Mouse (Mus musculus) intestine, postnatal 0 days (tissue): ENCODE measurements around the gene Gm8104. TPM values are rescaled to one million over a fixed set of nuclear protein-coding genes. Genes with fewer than 3 reads are reported as not detected.

Experiments used
- polyA plus RNA-seq: library from polyadenylated mRNA; unstranded; fragments of >200 nt; fragmentation: Nextera tagmentation; extraction: Ambion mirVana; gene quantifications from 2 replicates; pipeline ENCODE4 v1.2.1, GENCODE M21; 2015

The Gm8104 gene
- polyA plus RNA-seq, 1 experiment from 2014 or later, result not detected

Other genes starting within 250 kb of the Gm8104 start
- not detected in 2 replicates for gene Gm21977, start 247.1 kb upstream of the Gm8104 start, polyA plus RNA-seq
- not detected in 2 replicates for gene Gm8082, start 107.0 kb upstream of the Gm8104 start, polyA plus RNA-seq
- gene Gm10376, start 85.0 kb upstream of the Gm8104 start, polyA plus RNA-seq, result not detected in 2 replicates
- not detected in 2 replicates for gene Gm8094, start 24.0 kb upstream of the Gm8104 start, polyA plus RNA-seq
- gene Gm7233, start 79.3 kb downstream of the Gm8104 start, polyA plus RNA-seq, result not detected in 2 replicates
- not detected in 2 replicates for gene Gm8122, start 134.7 kb downstream of the Gm8104 start, polyA plus RNA-seq
- not detected in 2 replicates for gene Gm8126, start 158.0 kb downstream of the Gm8104 start, polyA plus RNA-seq
- not detected in 2 replicates for gene Gm9732, start 174.4 kb downstream of the Gm8104 start, polyA plus RNA-seq
- gene Gm8127, start 193.2 kb downstream of the Gm8104 start, polyA plus RNA-seq, result not detected in 2 replicates
- not detected in 2 replicates for gene 1700001F09Rik, start 247.2 kb downstream of the Gm8104 start, polyA plus RNA-seq